Mouse (Mus musculus) heart, postnatal 0 days (tissue): ENCODE results near the gene Ring1. TPM values are rescaled to one million over a fixed set of nuclear protein-coding genes. Genes with fewer than 3 reads are reported as not detected.

Source experiments
- ATAC-seq: fragments of 200-750 bp; cut with Nextera tagmentation; 2 replicates; pipeline ENCODE4 v1.8.0; 2017; ENCODE audit warnings: low read depth, moderate number of reproducible peaks, moderate library complexity; ENCODE audit not compliant: insufficient read depth
- DNase-seq: peaks from one replicate; pipeline ENCODE4 v3.0.0-alpha.2; 2016; ENCODE audit warnings: low spot score
- H3K27ac ChIP-seq: fragments of 300-500 bp; sonication (generic); 2 replicates; pipeline ENCODE4 v1.5.1; 2014; ENCODE audit warnings: low read depth, mild to moderate bottlenecking
- H3K27me3 ChIP-seq: fragments of 300-500 bp; sonication (generic); 2 replicates; pipeline ENCODE4 v1.6.1; 2014; ENCODE audit warnings: low read length, mixed read lengths; ENCODE audit not compliant: control insufficient read depth, insufficient read depth
- H3K36me3 ChIP-seq: fragments of 300-500 bp; sonication (generic); replicated peaks from 2 replicates; pipeline ENCODE4 v1.6.1; 2014; ENCODE audit warnings: low read length, mixed read lengths; ENCODE audit not compliant: control insufficient read depth, insufficient read depth
- H3K4me1 ChIP-seq: fragments of 300-500 bp; sonication (generic); 2 replicates; pipeline ENCODE4 v1.6.1; 2014; ENCODE audit warnings: antibody characterized with exemption; ENCODE audit not compliant: control insufficient read depth, insufficient read depth
- H3K4me2 ChIP-seq: fragments of 300-500 bp; sonication (generic); 2 replicates; pipeline ENCODE4 v1.6.1; 2014; ENCODE audit warnings: low read depth, mild to moderate bottlenecking, low read length, moderate library complexity
- H3K4me3 ChIP-seq: fragments of 300-500 bp; sonication (generic); 2 replicates; pipeline ENCODE4 v1.5.1; 2014; ENCODE audit warnings: low read depth, low read length
- H3K9ac ChIP-seq: fragments of 300-500 bp; sonication (generic); replicated peaks from 2 replicates; pipeline ENCODE4 v1.6.1; 2014; ENCODE audit warnings: low read depth, low read length, mixed read lengths
- H3K9me3 ChIP-seq: fragments of 300-500 bp; sonication (generic); replicated peaks from 2 replicates; pipeline ENCODE4 v1.6.1; 2016; ENCODE audit warnings: low read length; ENCODE audit not compliant: control insufficient read depth
- CTCF ChIP-seq: IDR thresholded peaks from 2 replicates; pipeline ENCODE4 v1.5.1; 2016; ENCODE audit warnings: antibody characterized with exemption, control low read depth, low read depth
- EP300 ChIP-seq: IDR thresholded peaks from 2 replicates; pipeline ENCODE4 v1.6.1; 2016; ENCODE audit warnings: antibody characterized with exemption, low read depth
- WGBS: fragments of 180-500 bp; shearing (Covaris S2); extraction: QIAGEN DNeasy Blood & Tissue Kit; methylation state at CpG from one replicate; pipeline ENCODE4 v1.1.7; 2014; 5-methylcytosine and 5-hydroxymethylcytosine counted together
- microRNA counts: library from miRNA; unstranded; fragments of <30 nt; microRNA quantifications from one replicate; lab custom pipeline; 2015
- microRNA-seq: library from miRNA; unstranded; fragments of <30 nt; microRNA quantifications from one replicate; pipeline ENCODE4, GENCODE M21; 2016
- polyA plus RNA-seq: library from polyadenylated mRNA; unstranded; fragments of >200 nt; fragmentation: Nextera tagmentation; extraction: Ambion mirVana; gene quantifications from 2 replicates; pipeline ENCODE4 v1.2.1, GENCODE M21; 2015
- total RNA-seq: library from RNA; depleted of rRNA; stranded (reverse); fragments of >200 nt; gene quantifications from 2 replicates; pipeline ENCODE4 v1.2.3, GENCODE M21; 2014; ENCODE audit warnings: low replicate concordance; rRNA removed

The Ring1 gene
- total and polyA plus RNA-seq, 2 experiments from 2014 or later = 10.3 to 22.5 TPM

DNA sequence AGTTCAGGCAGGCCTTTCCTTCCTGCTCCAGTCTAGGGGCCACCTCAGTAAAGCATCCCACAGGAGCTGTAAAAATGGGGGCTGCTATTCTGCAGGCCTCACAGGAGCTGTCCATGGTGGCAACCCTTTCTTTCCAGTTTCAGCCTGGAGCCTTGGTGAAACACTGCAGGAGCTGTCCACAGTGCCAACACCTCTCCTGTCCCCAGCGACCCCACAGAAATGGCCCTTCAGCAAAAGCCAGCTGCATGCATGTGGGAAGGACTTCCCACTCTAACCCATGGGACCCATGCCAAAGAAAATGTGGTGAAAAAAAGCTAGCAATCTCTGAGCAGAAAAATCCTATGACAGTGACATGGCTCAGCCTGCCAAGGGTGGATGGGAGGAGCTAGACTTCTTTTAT lies 51.8 kb downstream of the Ring1 start:
- Histone ChIP-seq H3K4me2 (no peak overlapping the region), H3K4me1 (no peaks in the 10 kb centered on the region), H3K9me3 (peaks cover 7% of the 10 kb centered on the region; the same call in 1 of the 2 replicates), H3K9ac (no peak overlapping the region), H3K27ac (no peak overlapping the region), H3K27me3 (peaks cover 12% of the 10 kb centered on the region), H3K36me3 (no peaks in the 10 kb centered on the region), H3K4me3 (no peak overlapping the region)
- 0% methylated on average over 1 of the region's 1 CpGs for WGBS
- ATAC-seq = peak; percentile 36; the same call in 1 of the 2 replicates
- TF ChIP-seq EP300 = no peak
- TF ChIP-seq CTCF = no peak
- DNase-seq = peak; percentile 44

MicroRNAs encoded within 50 kb of the gene (microRNA counts, 519-probe panel; counts per million panel counts)
- microRNA mmu-miR-219 (lab: Ali Mortazavi, UCI) = 398 counts per million, percentile 4 among the panel's probes with 10 or more counts

Small RNA genes lying within 50 kb of the gene (microRNA-seq; reads per million reads assigned to microRNA genes)
- gene Mir219a-1 (not detected), gene Mir219c (not detected)

Other genes with a start within 250 kb of the Ring1 start
Only the 30 nearest of the 33 such genes appear.
- 33.3 and 68.7 TPM in 2 replicates for gene Kank3, start 214.2 kb downstream of the Ring1 start, total RNA-seq
- gene Kank3, start 214.2 kb downstream of the Ring1 start, polyA plus RNA-seq = 46.1 and 50.8 TPM in 2 replicates
- gene Rps28, start 200.1 kb downstream of the Ring1 start, total RNA-seq = 127 and 305 TPM in 2 replicates
- gene Rps28, start 200.1 kb downstream of the Ring1 start, polyA plus RNA-seq = 622 and 631 TPM in 2 replicates
- gene Ndufa7, start 200.1 kb downstream of the Ring1 start, total RNA-seq = 467 and 766 TPM in 2 replicates
- 899 and 938 TPM in 2 replicates for gene Ndufa7, start 200.1 kb downstream of the Ring1 start, polyA plus RNA-seq
- gene Cd320, start 181.6 kb downstream of the Ring1 start, total RNA-seq = 17.3 and 24.0 TPM in 2 replicates
- gene Cd320, start 181.6 kb downstream of the Ring1 start, polyA plus RNA-seq = 37.3 and 41.6 TPM in 2 replicates
- not detected in 2 replicates for gene Gm7029, start 150.8 kb downstream of the Ring1 start, total RNA-seq
- gene Gm7029, start 150.8 kb downstream of the Ring1 start, polyA plus RNA-seq = not detected in 2 replicates
- 17.0 and 30.1 TPM in 2 replicates for gene Kifc1, start 134.0 kb downstream of the Ring1 start, total RNA-seq
- gene Kifc1, start 134.0 kb downstream of the Ring1 start, polyA plus RNA-seq = 2.0 and 2.1 TPM in 2 replicates
- gene Platr17, start 119.5 kb downstream of the Ring1 start, total RNA-seq = not detected in 2 replicates
- not detected in 2 replicates for gene Platr17, start 119.5 kb downstream of the Ring1 start, polyA plus RNA-seq
- 15.2 and 19.3 TPM in 2 replicates for gene Daxx, start 115.3 kb downstream of the Ring1 start, total RNA-seq
- gene Daxx, start 115.3 kb downstream of the Ring1 start, polyA plus RNA-seq = 18.0 and 20.0 TPM in 2 replicates
- gene Tapbp, start 108.8 kb downstream of the Ring1 start, total RNA-seq = 50.9 and 84.1 TPM in 2 replicates
- gene Tapbp, start 108.8 kb downstream of the Ring1 start, polyA plus RNA-seq = 47.6 and 51.3 TPM in 2 replicates
- 29.1 and 42.9 TPM in 2 replicates for gene Zbtb22, start 108.8 kb downstream of the Ring1 start, total RNA-seq
- 10.1 and 12.0 TPM in 2 replicates for gene Zbtb22, start 108.8 kb downstream of the Ring1 start, polyA plus RNA-seq
- gene Rgl2, start 95.1 kb downstream of the Ring1 start, total RNA-seq = 63.1 and 144 TPM in 2 replicates
- gene Rgl2, start 95.1 kb downstream of the Ring1 start, polyA plus RNA-seq = 21.1 and 21.9 TPM in 2 replicates
- gene Pfdn6, start 84.3 kb downstream of the Ring1 start, total RNA-seq = 28.6 and 77.4 TPM in 2 replicates
- gene Pfdn6, start 84.3 kb downstream of the Ring1 start, polyA plus RNA-seq = 123 and 128 TPM in 2 replicates
- 6.7 and 10.9 TPM in 2 replicates for gene Wdr46, start 84.0 kb downstream of the Ring1 start, total RNA-seq
- 8.9 and 11.1 TPM in 2 replicates for gene Wdr46, start 84.0 kb downstream of the Ring1 start, polyA plus RNA-seq
- 0.53 and 0.70 TPM in 2 replicates for gene B3galt4, start 73.2 kb downstream of the Ring1 start, total RNA-seq
- 5.5 and 6.1 TPM in 2 replicates for gene B3galt4, start 73.2 kb downstream of the Ring1 start, polyA plus RNA-seq
- 28.2 and 31.8 TPM in 2 replicates for gene Vps52, start 68.9 kb downstream of the Ring1 start, total RNA-seq
- gene Vps52, start 68.9 kb downstream of the Ring1 start, polyA plus RNA-seq = 27.8 TPM in 2 replicates
- 1,548 and 1,735 TPM in 2 replicates for gene Rps18, start 68.7 kb downstream of the Ring1 start, total RNA-seq
- gene Rps18, start 68.7 kb downstream of the Ring1 start, polyA plus RNA-seq = 845 and 880 TPM in 2 replicates
- gene H2-K1, start 24.3 kb downstream of the Ring1 start, total RNA-seq = 61.0 and 84.5 TPM in 2 replicates
- gene H2-K1, start 24.3 kb downstream of the Ring1 start, polyA plus RNA-seq = 42.9 and 48.4 TPM in 2 replicates
- gene H2-Ke6, start 3.4 kb upstream of the Ring1 start, total RNA-seq = 80.6 and 101 TPM in 2 replicates
- 58.5 and 64.6 TPM in 2 replicates for gene H2-Ke6, start 3.4 kb upstream of the Ring1 start, polyA plus RNA-seq
- 88.7 and 97.2 TPM in 2 replicates for gene Slc39a7, start 7.0 kb upstream of the Ring1 start, total RNA-seq
- 79.7 and 85.4 TPM in 2 replicates for gene Slc39a7, start 7.0 kb upstream of the Ring1 start, polyA plus RNA-seq
- 29.4 and 36.6 TPM in 2 replicates for gene Rxrb, start 7.1 kb upstream of the Ring1 start, total RNA-seq
- 28.4 and 31.2 TPM in 2 replicates for gene Rxrb, start 7.1 kb upstream of the Ring1 start, polyA plus RNA-seq
- gene Col11a2, start 14.8 kb upstream of the Ring1 start, total RNA-seq = 1.4 and 1.9 TPM in 2 replicates
- 0.25 and 0.29 TPM in 2 replicates for gene Col11a2, start 14.8 kb upstream of the Ring1 start, polyA plus RNA-seq
- not detected in 2 replicates for gene H2-Oa, start 67.7 kb upstream of the Ring1 start, total RNA-seq
- not detected in 2 replicates for gene H2-Oa, start 67.7 kb upstream of the Ring1 start, polyA plus RNA-seq
- 2.6 and 7.2 TPM in 2 replicates for gene H2-DMa, start 94.9 kb upstream of the Ring1 start, total RNA-seq
- 4.2 and 4.6 TPM in 2 replicates for gene H2-DMa, start 94.9 kb upstream of the Ring1 start, polyA plus RNA-seq
- gene Brd2, start 98.0 kb upstream of the Ring1 start, total RNA-seq = 83.2 and 87.5 TPM in 2 replicates
- gene Brd2, start 98.0 kb upstream of the Ring1 start, polyA plus RNA-seq = 33.4 and 38.4 TPM in 2 replicates
- gene H2-DMb2, start 118.6 kb upstream of the Ring1 start, total RNA-seq = 1.5 TPM in 1 of 2 replicates, not detected in the other
- gene H2-DMb2, start 118.6 kb upstream of the Ring1 start, polyA plus RNA-seq = 0.33 and 0.38 TPM in 2 replicates
- 0.19 TPM in 1 of 2 replicates, not detected in the other for gene H2-DMb1, start 128.4 kb upstream of the Ring1 start, total RNA-seq
- 0.65 and 0.90 TPM in 2 replicates for gene H2-DMb1, start 128.4 kb upstream of the Ring1 start, polyA plus RNA-seq
- gene Tap1, start 162.9 kb upstream of the Ring1 start, total RNA-seq = 8.8 and 10.7 TPM in 2 replicates
- gene Tap1, start 162.9 kb upstream of the Ring1 start, polyA plus RNA-seq = 2.7 and 3.7 TPM in 2 replicates
- 2.9 and 6.3 TPM in 2 replicates for gene Psmb9, start 163.1 kb upstream of the Ring1 start, total RNA-seq
- 2.5 and 3.6 TPM in 2 replicates for gene Psmb9, start 163.1 kb upstream of the Ring1 start, polyA plus RNA-seq
- gene Psmb8, start 173.0 kb upstream of the Ring1 start, total RNA-seq = 9.7 and 11.0 TPM in 2 replicates
- 9.4 and 9.9 TPM in 2 replicates for gene Psmb8, start 173.0 kb upstream of the Ring1 start, polyA plus RNA-seq
- gene Tap2, start 178.8 kb upstream of the Ring1 start, total RNA-seq = 3.3 and 14.5 TPM in 2 replicates
- 7.0 and 7.5 TPM in 2 replicates for gene Tap2, start 178.8 kb upstream of the Ring1 start, polyA plus RNA-seq